Mouse (Mus musculus) forebrain, embryonic 16.5 days (tissue): ENCODE data around the gene Vhl. TPM values are rescaled to one million over a fixed set of nuclear protein-coding genes. Genes with fewer than 3 reads are reported as not detected.

ENCODE experiments used
- ATAC-seq: fragments of 200-750 bp; cut with Nextera tagmentation; 2 replicates; pipeline ENCODE4 v1.8.0; 2017; ENCODE audit warnings: mild to moderate bottlenecking, moderate library complexity
- H3K27ac ChIP-seq: fragments of 300-500 bp; sonication (generic); 2 replicates; pipeline ENCODE4 v1.5.1; 2014; ENCODE audit warnings: low read length, control low read depth
- H3K27me3 ChIP-seq: fragments of 300-500 bp; sonication (generic); replicated peaks from 2 replicates; pipeline ENCODE4 v1.6.1; 2014; ENCODE audit warnings: low read length; ENCODE audit not compliant: control insufficient read depth, insufficient read depth
- H3K36me3 ChIP-seq: fragments of 300-500 bp; sonication (generic); 2 replicates; pipeline ENCODE4 v1.6.1; 2014; ENCODE audit not compliant: control insufficient read depth, insufficient read depth
- H3K4me1 ChIP-seq: fragments of 300-500 bp; sonication (generic); replicated peaks from 2 replicates; pipeline ENCODE4 v1.6.1; 2014; ENCODE audit warnings: low read length; ENCODE audit not compliant: control insufficient read depth, insufficient read depth
- H3K4me2 ChIP-seq: fragments of 300-500 bp; sonication (generic); 2 replicates; pipeline ENCODE4 v1.6.1; 2014; ENCODE audit warnings: mild to moderate bottlenecking, low read length, control low read depth
- H3K4me3 ChIP-seq: fragments of 300-500 bp; sonication (generic); replicated peaks from 2 replicates; pipeline ENCODE4 v1.5.1; 2014; ENCODE audit warnings: mild to moderate bottlenecking, low read length, control low read depth
- H3K9ac ChIP-seq: fragments of 300-500 bp; sonication (generic); replicated peaks from 2 replicates; pipeline ENCODE4 v1.6.1; 2014; ENCODE audit warnings: low read depth, low read length, control low read depth
- H3K9me3 ChIP-seq: fragments of 300-500 bp; sonication (generic); 2 replicates; pipeline ENCODE4 v1.6.1; 2016; ENCODE audit warnings: low read length; ENCODE audit not compliant: control insufficient read depth
- WGBS: fragments of 180-500 bp; shearing (Covaris S2); extraction: QIAGEN DNeasy Blood & Tissue Kit; methylation state at CpG from one replicate; pipeline ENCODE4 v1.1.7; 2014; 5-methylcytosine and 5-hydroxymethylcytosine counted together
- polyA plus RNA-seq: library from polyadenylated mRNA; unstranded; fragments of >200 nt; fragmentation: Nextera tagmentation; extraction: Ambion mirVana; gene quantifications from 2 replicates; pipeline ENCODE4 v1.2.1, GENCODE M21; 2015

Vhl gene
- polyA plus RNA-seq, 1 experiment from 2014 or later, result 78.1 TPM

DNA sequence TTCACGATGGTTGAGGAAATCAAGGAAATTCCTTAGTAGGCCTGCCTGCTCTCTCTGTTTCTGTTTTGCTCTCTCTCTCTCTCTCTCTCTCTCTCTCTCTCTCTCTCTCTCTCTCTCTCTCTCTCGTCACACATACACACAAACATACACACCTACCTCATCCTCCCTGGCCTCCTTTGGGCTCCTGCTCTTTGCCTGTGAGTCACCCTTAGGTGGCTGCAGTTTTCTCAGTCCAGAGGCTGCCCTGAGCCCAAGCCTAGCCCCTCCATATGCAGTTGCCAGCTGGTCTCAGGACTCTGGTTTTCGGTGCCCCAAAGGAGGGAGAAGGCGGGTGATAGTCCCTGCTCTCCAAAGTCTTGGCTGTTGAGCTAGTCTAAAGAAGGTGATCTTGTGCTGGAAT, 19.3 kb downstream of the Vhl start:
- no peaks in the 10 kb centered on the region for H3K36me3 ChIP-seq
- H3K9ac ChIP-seq, result no peak overlapping the region
- ATAC-seq, result no peak
- no peak overlapping the region for H3K4me2 ChIP-seq
- no peak overlapping the region for H3K4me3 ChIP-seq
- no peaks in the 10 kb centered on the region for H3K27me3 ChIP-seq
- H3K9me3 ChIP-seq, result no peaks in the 10 kb centered on the region
- peaks cover 6% of the 10 kb centered on the region; the same call in 1 of the 2 replicates for H3K4me1 ChIP-seq
- 87% methylated on average over 4 of the region's 4 CpGs for WGBS
- no peak overlapping the region for H3K27ac ChIP-seq

DNA sequence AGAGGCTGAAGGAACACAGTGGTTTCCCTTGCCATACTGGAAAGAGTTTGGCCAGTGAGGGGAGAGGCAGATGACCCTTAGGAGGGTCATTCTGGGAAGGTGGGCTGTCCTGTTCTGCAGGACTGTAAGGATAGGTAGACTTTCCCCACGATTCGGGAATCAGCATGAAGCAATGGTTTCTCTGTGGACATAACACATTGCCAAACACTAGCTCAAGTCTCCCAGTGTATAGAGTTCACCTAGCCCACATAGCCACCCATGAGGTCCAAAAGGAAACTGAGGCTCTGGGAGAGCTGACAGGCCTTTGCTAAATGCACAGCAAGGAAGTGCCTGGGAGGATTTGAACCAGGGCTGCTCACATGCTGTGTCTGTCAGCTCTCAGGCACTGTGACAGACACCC, 20.2 kb downstream of the Vhl start:
- Histone ChIP-seq H3K9me3 (no peaks in the 10 kb centered on the region), H3K9ac (no peak overlapping the region), H3K27ac (no peak overlapping the region), H3K4me2 (no peak overlapping the region), H3K4me1 (no peaks in the 10 kb centered on the region), H3K27me3 (no peaks in the 10 kb centered on the region), H3K4me3 (no peak overlapping the region), H3K36me3 (no peaks in the 10 kb centered on the region)
- no peak for ATAC-seq
- 98% methylated on average over 2 of the region's 2 CpGs for whole genome bisulfite sequencing

DNA sequence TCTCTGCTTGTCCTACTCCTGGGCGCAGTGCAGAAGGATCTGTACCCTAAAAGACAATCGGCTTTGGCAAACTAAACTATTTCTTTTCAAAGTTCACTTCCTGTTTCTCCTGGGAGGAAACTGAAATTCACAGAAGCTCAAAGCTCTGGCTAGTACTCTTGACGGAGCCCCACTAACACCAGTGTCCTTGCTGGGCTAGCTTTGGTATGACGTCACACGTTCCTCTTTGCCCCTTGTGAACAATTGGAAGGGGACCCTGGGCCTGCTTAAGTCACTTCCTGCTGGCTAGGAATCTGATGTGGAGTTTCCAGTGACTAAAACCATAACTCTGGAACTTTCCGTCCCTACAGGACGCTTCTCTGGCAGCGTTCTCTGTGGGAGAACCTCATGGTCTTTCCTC, 21.0 kb downstream of the Vhl start:
- no peaks in the 10 kb centered on the region for H3K36me3 ChIP-seq
- H3K4me1 ChIP-seq, result no peaks in the 10 kb centered on the region
- H3K4me2 ChIP-seq, result no peak overlapping the region
- H3K27ac ChIP-seq, result no peak overlapping the region
- WGBS, result 85% methylated on average over 8 of the region's 8 CpGs
- H3K9me3 ChIP-seq, result no peaks in the 10 kb centered on the region
- ATAC-seq, result no peak
- H3K9ac ChIP-seq, result no peak overlapping the region
- no peaks in the 10 kb centered on the region for H3K27me3 ChIP-seq
- H3K4me3 ChIP-seq, result no peak overlapping the region

DNA sequence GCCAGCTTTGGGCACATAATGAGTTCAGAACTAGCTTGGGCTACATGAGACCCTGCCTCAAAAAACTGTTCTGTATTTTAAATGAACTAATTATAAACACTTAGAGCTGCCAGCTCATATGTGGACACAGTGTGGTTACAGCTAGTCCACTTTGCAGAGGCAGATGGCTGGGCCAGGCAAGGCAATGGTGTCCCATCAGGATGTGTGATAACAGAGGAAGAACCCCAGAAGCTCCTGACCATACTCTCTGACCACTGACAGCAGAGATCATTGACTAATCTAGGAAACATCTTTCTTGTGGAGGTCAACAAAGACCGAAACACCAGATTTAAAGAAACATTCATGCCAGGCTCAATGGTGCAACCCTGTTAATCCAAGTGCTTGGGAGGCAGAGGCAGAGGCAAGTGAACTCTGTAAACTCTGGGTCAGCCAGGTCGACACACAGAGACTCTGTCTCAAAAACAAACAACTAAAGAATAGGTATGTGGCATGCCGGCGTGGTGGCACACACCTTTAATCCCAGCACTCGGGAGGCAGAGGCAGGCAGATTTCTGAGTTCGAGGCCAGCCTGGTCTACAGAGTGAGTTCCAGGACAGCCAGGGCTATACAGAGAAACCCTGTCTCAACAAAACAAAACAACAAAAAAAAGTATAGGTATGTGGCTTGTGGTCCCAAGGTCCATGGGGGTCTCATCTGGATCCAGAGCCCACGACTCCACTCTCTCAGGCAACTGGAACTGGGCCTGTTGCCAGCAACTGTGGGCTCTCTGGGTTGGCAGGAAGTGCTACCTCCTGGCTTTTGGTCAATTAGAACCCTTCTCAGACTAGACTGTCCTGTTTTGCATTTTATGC, 25.8 kb downstream of the Vhl start:
- H3K27me3 ChIP-seq, result no peaks in the 10 kb centered on the region
- H3K9me3 ChIP-seq, result no peaks in the 10 kb centered on the region
- no peaks in the 10 kb centered on the region for H3K4me1 ChIP-seq
- no peak overlapping the region for H3K4me2 ChIP-seq
- no peaks in the 10 kb centered on the region for H3K36me3 ChIP-seq
- no peak for ATAC-seq
- no peak overlapping the region for H3K27ac ChIP-seq
- H3K4me3 ChIP-seq, result no peak overlapping the region
- WGBS, result 81% methylated on average over 7 of the region's 7 CpGs
- H3K9ac ChIP-seq, result no peak overlapping the region

DNA sequence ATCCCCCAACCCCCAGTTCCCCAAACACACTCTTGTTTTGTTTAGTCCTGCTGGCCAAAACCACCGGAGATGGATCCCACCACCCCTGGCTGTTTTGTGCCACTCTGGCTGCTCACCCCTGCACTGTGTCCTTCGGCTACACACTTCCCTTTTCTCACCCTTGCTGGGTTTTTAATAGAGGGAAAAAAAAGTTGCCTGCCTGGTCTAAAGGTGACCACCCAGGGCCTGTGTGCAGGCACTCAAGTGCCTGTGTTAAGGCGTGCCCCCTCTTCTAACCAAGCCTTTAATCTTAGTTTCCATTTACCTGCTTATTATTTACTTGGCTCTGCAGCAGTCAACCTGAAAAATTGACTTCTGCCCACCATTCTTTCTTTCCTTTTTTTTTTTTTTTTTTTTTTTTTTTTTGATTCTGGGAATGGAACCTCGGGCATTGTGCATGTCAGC, 26.5 kb downstream of the Vhl start:
- 72% methylated on average over 4 of the region's 4 CpGs for WGBS
- no peak for ATAC-seq

DNA sequence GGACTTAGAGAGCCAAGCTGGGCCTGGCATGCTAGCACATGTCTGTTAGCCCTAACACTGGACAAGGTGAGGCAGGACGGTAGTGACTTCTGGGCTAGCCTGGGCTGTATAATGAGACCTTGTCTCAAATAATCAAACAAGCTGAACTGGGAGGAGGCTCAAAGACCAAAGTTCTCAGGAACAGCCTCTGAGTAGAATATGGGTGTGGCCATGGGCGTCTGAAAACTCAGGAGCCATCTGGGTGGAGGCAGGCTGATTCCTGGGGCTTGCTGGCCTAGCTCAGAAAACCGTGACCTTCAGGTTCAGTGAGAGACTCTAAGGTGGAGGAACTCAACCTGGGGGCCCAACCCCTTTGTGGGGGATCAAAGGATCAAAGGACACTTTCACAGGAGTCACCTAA, 27.9 kb downstream of the Vhl start:
- Histone ChIP-seq H3K4me3 (no peak overlapping the region), H3K9ac (no peak overlapping the region), H3K27ac (no peak overlapping the region), H3K36me3 (no peaks in the 10 kb centered on the region), H3K4me1 (no peaks in the 10 kb centered on the region), H3K27me3 (no peaks in the 10 kb centered on the region), H3K4me2 (no peak overlapping the region), H3K9me3 (no peaks in the 10 kb centered on the region)
- no peak for ATAC-seq
- 74% methylated on average over 3 of the region's 3 CpGs for WGBS

More for the DNA sequence above, 26.5 kb downstream of the Vhl start:
- H3K4me1 ChIP-seq, result no peaks in the 10 kb centered on the region
- H3K9me3 ChIP-seq, result no peaks in the 10 kb centered on the region
- H3K9ac ChIP-seq, result no peak overlapping the region
- no peaks in the 10 kb centered on the region for H3K27me3 ChIP-seq
- H3K36me3 ChIP-seq, result no peaks in the 10 kb centered on the region
- no peak overlapping the region for H3K4me2 ChIP-seq
- H3K27ac ChIP-seq, result no peak overlapping the region
- no peak overlapping the region for H3K4me3 ChIP-seq

DNA sequence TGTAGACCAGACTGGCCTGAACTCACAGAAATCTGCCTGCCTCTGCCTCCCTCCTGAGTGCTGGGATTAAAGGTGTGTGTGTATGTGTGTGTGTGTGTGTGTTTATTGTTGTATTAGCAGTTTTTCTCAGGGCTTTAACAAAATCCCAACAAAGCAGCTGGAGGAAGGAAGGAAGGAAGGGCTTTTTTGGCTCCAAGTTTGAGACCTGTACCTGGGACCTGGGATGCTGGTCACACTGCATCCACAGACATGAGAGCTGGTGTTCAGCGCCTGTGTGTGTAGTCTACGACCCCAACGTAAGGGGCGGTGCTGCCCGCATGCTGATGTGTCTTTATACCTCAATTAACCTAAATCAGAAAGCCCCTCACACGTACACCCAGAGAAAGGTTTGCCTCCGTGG, 29.8 kb downstream of the Vhl start:
- Histone ChIP-seq H3K4me3 (no peak overlapping the region), H3K9me3 (no peaks in the 10 kb centered on the region), H3K9ac (no peak overlapping the region), H3K4me2 (no peak overlapping the region), H3K4me1 (no peaks in the 10 kb centered on the region), H3K27me3 (no peaks in the 10 kb centered on the region), H3K36me3 (no peaks in the 10 kb centered on the region), H3K27ac (no peak overlapping the region)
- 93% methylated on average over 7 of the region's 7 CpGs for WGBS
- ATAC-seq, result no peak

DNA sequence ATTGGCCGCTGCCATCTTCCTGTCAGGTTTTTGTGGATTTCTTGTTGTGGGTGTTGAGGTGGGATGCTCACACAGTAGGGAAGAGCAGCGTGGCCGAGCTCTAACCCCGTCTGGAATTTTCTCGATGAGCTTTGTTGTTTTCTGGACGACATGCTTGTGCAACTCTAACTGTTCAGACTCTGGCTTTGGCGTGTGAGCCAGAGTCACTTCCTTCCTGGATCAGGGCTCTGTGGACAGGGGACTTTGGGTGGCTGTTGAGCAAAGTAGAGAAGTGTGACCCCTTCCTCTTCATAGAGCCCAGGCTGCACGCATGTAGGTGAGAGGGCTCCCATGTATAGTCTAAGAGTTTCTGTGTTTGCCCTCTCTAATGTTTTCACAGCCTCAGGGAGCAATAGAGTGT, 30.3 kb downstream of the Vhl start:
- ATAC-seq, result no peak

DNA sequence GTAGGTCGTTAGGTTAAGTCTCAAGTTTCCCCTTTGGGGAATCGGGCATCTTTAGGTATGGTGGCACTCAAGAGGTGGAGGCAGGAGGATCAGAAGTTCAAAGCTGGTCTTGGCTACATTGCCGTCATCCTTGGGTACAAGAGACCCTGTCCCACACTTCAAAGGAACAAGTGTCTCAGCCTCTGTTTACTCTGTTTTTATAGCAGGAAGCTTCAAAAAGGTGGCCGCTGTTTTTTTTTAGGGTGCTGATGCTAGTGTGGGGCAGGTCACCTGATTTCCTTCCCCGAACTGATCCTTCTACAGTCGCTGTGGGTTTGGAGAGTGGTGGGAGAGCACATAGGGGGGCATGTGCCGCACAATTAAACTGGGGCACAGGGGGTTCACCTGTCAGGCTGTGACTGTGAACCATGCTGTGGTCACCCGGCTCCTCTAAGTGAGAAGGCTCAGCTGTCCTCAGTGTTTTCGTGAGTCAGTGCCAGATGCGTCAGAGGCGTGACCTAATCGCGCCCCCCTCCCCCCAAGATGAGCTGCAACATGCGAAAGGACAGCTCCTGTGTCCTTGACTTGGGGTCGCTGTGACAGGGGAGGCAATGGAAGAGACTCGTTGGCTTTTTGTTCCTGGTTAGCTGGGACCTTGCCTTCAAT, 31.1 kb downstream of the Vhl start:
- no peak overlapping the region for H3K27ac ChIP-seq
- ATAC-seq, result no peak
- no peaks in the 10 kb centered on the region for H3K36me3 ChIP-seq
- no peaks in the 10 kb centered on the region for H3K27me3 ChIP-seq
- H3K4me2 ChIP-seq, result no peak overlapping the region
- WGBS, result 84% methylated on average over 16 of the region's 16 CpGs
- no peak overlapping the region for H3K4me3 ChIP-seq
- no peaks in the 10 kb centered on the region for H3K9me3 ChIP-seq
- no peaks in the 10 kb centered on the region for H3K4me1 ChIP-seq
- H3K9ac ChIP-seq, result no peak overlapping the region

More for the DNA sequence above, 30.3 kb downstream of the Vhl start:
- Histone ChIP-seq H3K4me1 (no peaks in the 10 kb centered on the region), H3K36me3 (no peaks in the 10 kb centered on the region), H3K27me3 (no peaks in the 10 kb centered on the region), H3K4me3 (no peak overlapping the region), H3K4me2 (no peak overlapping the region), H3K9ac (no peak overlapping the region), H3K9me3 (no peaks in the 10 kb centered on the region), H3K27ac (no peak overlapping the region)
- WGBS, result 85% methylated on average over 8 of the region's 8 CpGs
